In the genomic region with DNA sequence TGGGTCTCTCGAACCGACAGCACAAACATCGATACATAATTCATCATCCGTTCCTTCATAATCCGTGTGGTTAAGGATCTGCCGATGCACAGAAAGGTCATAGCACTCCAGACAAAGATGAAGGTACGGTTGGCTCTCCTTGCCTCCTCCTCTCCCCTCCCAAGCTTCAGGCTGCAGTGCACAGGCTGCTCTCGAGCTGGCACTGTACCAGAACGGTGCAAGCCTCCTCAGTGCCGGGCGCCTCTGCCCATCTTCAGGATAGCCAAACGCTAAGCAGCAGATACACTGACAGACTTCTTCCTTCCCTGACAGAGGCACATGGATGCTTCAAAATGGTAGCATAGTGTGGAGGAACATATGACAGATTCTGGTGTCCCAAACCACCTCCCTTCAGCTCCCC, we compare ENCODE assay signal across 17 mouse cellular contexts. TPM values are rescaled to one million over a fixed set of nuclear protein-coding genes. Genes with fewer than 3 reads are reported as not detected.
DNase-seq lines count a peak whose midpoint lies in the region.
"Had no signal": no experiment of that assay in that cellular context is flagged by ENCODE, and none has a peak within 500 bp of the region (broad histone marks: within the 10 kb centered on the region; RNA-seq: fewer than 3 reads in every experiment).

No protein-coding gene starts in this region.

- intact Hi-C loops in heart, postnatal 10 days (cut with DNase I): no loop called here
- intact Hi-C loops in left cerebral cortex, postnatal 4 days (cut with DNase I): no loop called here

- peak; percentile 69 to 82 for DNase-seq in cerebellum, postnatal 10 days
- no peak for DNase-seq in cerebellum, adult 9-11 months
- DNase-seq in heart, adult 11 months: peak; percentile 78
- DNase-seq in heart, postnatal 10 days: no peak
- DNase-seq in left cerebral cortex, postnatal 4 days: peak; percentile 60
- DNase-seq in left cerebral cortex, adult 9 months (ENCODE audit: low spot score in 2 of 2): no peak
- DNase-seq: adrenal gland, adult 8-10 months; adrenal gland, postnatal 25 days; cerebellum, adult 18-20 months; embryo, embryonic 11 days; gastrocnemius, postnatal 25 days; heart, adult 2 months; heart, postnatal 14 days; heart, postnatal 4 days; kidney, adult 11 months had no signal

RNA-seq across cellular contexts. Expression of gene Trpc7, which starts 12.9 kb away (rescaled TPM):
- under 1 TPM; 0.10 to 0.12 TPM for total RNA-seq in heart, postnatal 10 days (2021)
- total RNA-seq in left cerebral cortex, postnatal 4 days (2021): 1 to 10 TPM; 5.3 to 5.8 TPM
- total RNA-seq: ES-E14; gastrocnemius, adult 8-10 months; gastrocnemius, postnatal 25 days; heart, adult 2 months; heart, postnatal 14 days had no signal

Comparison
In these comparisons a context has a peak if more than half of its experiments do, and no peak if none do; other contexts are left out.
1. DNase-seq: peak in cerebellum, postnatal 10 days (2 of 2), heart, adult 11 months (single experiment) and left cerebral cortex, postnatal 4 days (single experiment); none in cerebellum, adult 9-11 months (single experiment), heart, postnatal 10 days (0 of 2) and left cerebral cortex, adult 9 months (0 of 2).
2. RNA of gene Trpc7, which starts 12.9 kb away (total RNA-seq): 5.3 to 5.8 TPM in left cerebral cortex, postnatal 4 days; 0.10 to 0.12 TPM in heart, postnatal 10 days; every median in the first group is over 4 times any median in the second.